Mouse (Mus musculus) forebrain, embryonic 16.5 days (tissue): ENCODE measurements around the gene Crcp. TPM values are rescaled to one million over a fixed set of nuclear protein-coding genes. Genes with fewer than 3 reads are reported as not detected.
"Not testable (repeated sequence)": the region's sequence is repeated elsewhere in the genome, so short reads cannot be mapped to it uniquely, and the experiment has no call there.

Experiments used
- ATAC-seq: fragments of 200-750 bp; cut with Nextera tagmentation; 2 replicates; pipeline ENCODE4 v1.8.0; 2017; ENCODE audit warnings: mild to moderate bottlenecking, moderate library complexity
- H3K27ac ChIP-seq: fragments of 300-500 bp; sonication (generic); 2 replicates; pipeline ENCODE4 v1.5.1; 2014; ENCODE audit warnings: low read length, control low read depth
- H3K27me3 ChIP-seq: fragments of 300-500 bp; sonication (generic); replicated peaks from 2 replicates; pipeline ENCODE4 v1.6.1; 2014; ENCODE audit warnings: low read length; ENCODE audit not compliant: control insufficient read depth, insufficient read depth
- H3K36me3 ChIP-seq: fragments of 300-500 bp; sonication (generic); 2 replicates; pipeline ENCODE4 v1.6.1; 2014; ENCODE audit not compliant: control insufficient read depth, insufficient read depth
- H3K4me1 ChIP-seq: fragments of 300-500 bp; sonication (generic); replicated peaks from 2 replicates; pipeline ENCODE4 v1.6.1; 2014; ENCODE audit warnings: low read length; ENCODE audit not compliant: control insufficient read depth, insufficient read depth
- H3K4me2 ChIP-seq: fragments of 300-500 bp; sonication (generic); 2 replicates; pipeline ENCODE4 v1.6.1; 2014; ENCODE audit warnings: mild to moderate bottlenecking, low read length, control low read depth
- H3K4me3 ChIP-seq: fragments of 300-500 bp; sonication (generic); replicated peaks from 2 replicates; pipeline ENCODE4 v1.5.1; 2014; ENCODE audit warnings: mild to moderate bottlenecking, low read length, control low read depth
- H3K9ac ChIP-seq: fragments of 300-500 bp; sonication (generic); replicated peaks from 2 replicates; pipeline ENCODE4 v1.6.1; 2014; ENCODE audit warnings: low read depth, low read length, control low read depth
- H3K9me3 ChIP-seq: fragments of 300-500 bp; sonication (generic); 2 replicates; pipeline ENCODE4 v1.6.1; 2016; ENCODE audit warnings: low read length; ENCODE audit not compliant: control insufficient read depth
- WGBS: fragments of 180-500 bp; shearing (Covaris S2); extraction: QIAGEN DNeasy Blood & Tissue Kit; methylation state at CpG from one replicate; pipeline ENCODE4 v1.1.7; 2014; 5-methylcytosine and 5-hydroxymethylcytosine counted together
- polyA plus RNA-seq: library from polyadenylated mRNA; unstranded; fragments of >200 nt; fragmentation: Nextera tagmentation; extraction: Ambion mirVana; gene quantifications from 2 replicates; pipeline ENCODE4 v1.2.1, GENCODE M21; 2015

Gene Crcp
- polyA plus RNA-seq, 1 experiment from 2014 or later, result 81.4 TPM

DNA sequence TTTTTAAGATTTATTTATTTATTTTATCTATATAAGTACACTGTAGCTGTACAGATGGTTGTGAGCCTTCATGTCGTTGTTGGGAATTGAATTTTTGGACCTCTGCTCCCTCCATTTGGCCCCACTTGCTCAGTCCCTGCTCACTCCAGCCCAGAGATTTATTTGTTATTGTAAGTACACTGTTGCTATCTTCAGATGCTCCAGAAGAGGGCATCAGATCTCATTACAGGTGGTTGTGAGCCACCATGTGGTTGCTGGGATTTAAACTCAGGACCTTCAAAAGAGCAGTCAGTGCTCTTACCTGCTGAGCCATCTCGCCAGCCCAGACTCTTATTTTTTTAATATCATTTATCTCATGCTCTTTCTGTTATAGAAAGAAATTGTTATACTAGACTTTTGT lies 7.2 kb downstream of the Crcp start:
- H3K27me3 ChIP-seq, H3K36me3 ChIP-seq, H3K4me2 ChIP-seq, H3K4me3 ChIP-seq, H3K4me1 ChIP-seq, H3K27ac ChIP-seq, ATAC-seq, H3K9ac ChIP-seq, H3K9me3 ChIP-seq: not testable (repeated sequence)
- WGBS, result 53% methylated on average over 2 of the region's 2 CpGs

GRCm38 (mm10) chr5:130037752-130038455 lies 8.8 kb downstream of the Crcp start:
- Histone ChIP-seq H3K36me3 (peaks cover 9% of the 10 kb centered on the region), H3K4me3 (no peak overlapping the region), H3K9me3 (no peaks in the 10 kb centered on the region), H3K27me3 (no peaks in the 10 kb centered on the region), H3K4me2 (no peak overlapping the region), H3K4me1 (no peaks in the 10 kb centered on the region), H3K9ac (no peak overlapping the region), H3K27ac (no peak overlapping the region)
- 61% methylated on average over 19 of the region's 19 CpGs for WGBS
- ATAC-seq, result no peak

DNA sequence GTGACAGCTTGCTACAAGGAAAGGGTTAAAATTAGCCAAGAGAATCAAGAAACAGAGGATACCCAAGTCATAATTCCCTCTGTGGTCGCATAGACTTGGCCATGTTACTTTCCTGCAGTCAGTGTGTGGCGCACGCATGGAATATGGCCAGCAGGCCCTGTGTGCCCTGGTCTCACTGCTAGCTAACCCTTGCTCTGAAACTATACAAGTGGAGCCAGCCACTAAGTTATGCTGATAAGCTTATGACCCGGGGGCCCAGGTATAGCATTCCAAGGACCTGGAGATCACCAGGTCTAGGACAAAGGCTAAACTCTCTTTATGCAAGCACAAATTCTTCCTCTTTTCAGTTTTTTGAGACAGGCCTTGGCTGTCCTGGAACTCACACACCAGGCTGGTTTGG lies 11.7 kb downstream of the Crcp start:
- H3K36me3 ChIP-seq, result peaks cover 12% of the 10 kb centered on the region

GRCm38 (mm10) chr5:130041262-130041661 lies 12.2 kb downstream of the Crcp start:
- H3K27me3 ChIP-seq, result no peaks in the 10 kb centered on the region
- H3K9ac ChIP-seq, result no peak overlapping the region
- no peak for ATAC-seq
- WGBS, result 85% methylated on average over 4 of the region's 4 CpGs
- no peak overlapping the region for H3K4me3 ChIP-seq
- H3K9me3 ChIP-seq, result no peaks in the 10 kb centered on the region
- no peak overlapping the region for H3K4me2 ChIP-seq
- no peaks in the 10 kb centered on the region for H3K4me1 ChIP-seq
- peaks cover 12% of the 10 kb centered on the region for H3K36me3 ChIP-seq
- no peak overlapping the region for H3K27ac ChIP-seq

More for the DNA sequence above, 11.7 kb downstream of the Crcp start:
- Histone ChIP-seq H3K9me3 (no peaks in the 10 kb centered on the region), H3K4me3 (no peak overlapping the region), H3K27me3 (no peaks in the 10 kb centered on the region), H3K4me1 (no peaks in the 10 kb centered on the region), H3K27ac (no peak overlapping the region), H3K4me2 (no peak overlapping the region), H3K9ac (no peak overlapping the region)
- no peak for ATAC-seq
- 95% methylated on average over 4 of the region's 4 CpGs for WGBS

- 63% methylated on average over 3 of the region's 3 CpGs for WGBS
- Histone ChIP-seq H3K4me1 (no peaks in the 10 kb centered on the region), H3K36me3 (peaks cover 18% of the 10 kb centered on the region)
Measured at GRCm38 (mm10) chr5:130043741-130044140, 14.7 kb downstream of the Crcp start.

GRCm38 (mm10) chr5:130044201-130044695 lies 15.2 kb downstream of the Crcp start:
- H3K9me3 ChIP-seq, result no peaks in the 10 kb centered on the region
- H3K4me3 ChIP-seq, result no peak overlapping the region
- no peak overlapping the region for H3K4me2 ChIP-seq
- H3K36me3 ChIP-seq, result peaks cover 21% of the 10 kb centered on the region
- ATAC-seq, result no peak
- H3K9ac ChIP-seq, result no peak overlapping the region
- 80% methylated on average over 7 of the region's 7 CpGs for WGBS
- no peak overlapping the region for H3K27ac ChIP-seq
- H3K27me3 ChIP-seq, result no peaks in the 10 kb centered on the region
- no peaks in the 10 kb centered on the region for H3K4me1 ChIP-seq

More at GRCm38 (mm10) chr5:130043741-130044140, 14.7 kb downstream of the Crcp start:
- H3K4me3 ChIP-seq, result no peak overlapping the region
- H3K4me2 ChIP-seq, result no peak overlapping the region
- H3K27me3 ChIP-seq, result no peaks in the 10 kb centered on the region
- H3K27ac ChIP-seq, result no peak overlapping the region
- no peaks in the 10 kb centered on the region for H3K9me3 ChIP-seq
- ATAC-seq, result no peak
- H3K9ac ChIP-seq, result no peak overlapping the region

DNA sequence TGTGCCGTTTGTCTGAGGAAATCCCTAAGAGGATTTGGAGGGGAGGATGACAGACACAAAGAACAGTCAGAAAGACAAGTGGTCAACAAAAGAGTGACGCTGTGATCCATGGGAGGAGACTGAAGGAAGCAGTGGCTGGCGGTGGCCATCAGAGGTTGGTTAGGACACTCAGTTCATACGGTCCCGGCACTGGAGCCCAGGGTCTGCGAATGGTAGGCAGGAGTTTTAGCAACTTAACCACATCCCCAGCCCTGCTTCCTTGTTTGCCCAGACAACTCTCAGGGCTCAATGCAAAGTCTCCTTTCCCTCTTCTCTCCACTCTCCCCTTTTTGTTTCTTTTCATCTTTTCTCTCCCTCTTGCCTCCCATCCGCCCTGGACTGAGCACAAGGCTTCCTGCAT lies 17.0 kb downstream of the Crcp start:
- H3K9me3 ChIP-seq, result no peaks in the 10 kb centered on the region
- H3K27ac ChIP-seq, result no peak overlapping the region
- 86% methylated on average over 7 of the region's 7 CpGs for WGBS
- peaks cover 7% of the 10 kb centered on the region for H3K4me1 ChIP-seq
- H3K4me3 ChIP-seq, result no peak overlapping the region
- peaks cover 21% of the 10 kb centered on the region for H3K36me3 ChIP-seq
- H3K4me2 ChIP-seq, result no peak overlapping the region
- no peak for ATAC-seq
- H3K9ac ChIP-seq, result no peak overlapping the region
- no peaks in the 10 kb centered on the region for H3K27me3 ChIP-seq

GRCm38 (mm10) chr5:130046589-130046988 lies 17.5 kb downstream of the Crcp start:
- peaks cover 7% of the 10 kb centered on the region for H3K4me1 ChIP-seq
- no peak overlapping the region for H3K4me2 ChIP-seq
- ATAC-seq, result no peak
- no peaks in the 10 kb centered on the region for H3K9me3 ChIP-seq
- peaks cover 21% of the 10 kb centered on the region for H3K36me3 ChIP-seq
- no peak overlapping the region for H3K9ac ChIP-seq
- no peak overlapping the region for H3K4me3 ChIP-seq
- H3K27ac ChIP-seq, result no peak overlapping the region
- no peaks in the 10 kb centered on the region for H3K27me3 ChIP-seq
- 95% methylated on average over 10 of the region's 10 CpGs for WGBS

- peaks cover 21% of the 10 kb centered on the region for H3K36me3 ChIP-seq
- 76% methylated on average over 6 of the region's 6 CpGs for WGBS
- no peak overlapping the region for H3K4me2 ChIP-seq
- H3K9me3 ChIP-seq, result no peaks in the 10 kb centered on the region
- H3K27ac ChIP-seq, result no peak overlapping the region
- no peaks in the 10 kb centered on the region for H3K27me3 ChIP-seq
- no peak overlapping the region for H3K4me3 ChIP-seq
- peaks cover 7% of the 10 kb centered on the region for H3K4me1 ChIP-seq
- no peak overlapping the region for H3K9ac ChIP-seq
- no peak for ATAC-seq
Measured at GRCm38 (mm10) chr5:130047013-130047412, 17.9 kb downstream of the Crcp start.
